8 mouse cellular contexts compared by ENCODE assay signal in the genomic region with DNA sequence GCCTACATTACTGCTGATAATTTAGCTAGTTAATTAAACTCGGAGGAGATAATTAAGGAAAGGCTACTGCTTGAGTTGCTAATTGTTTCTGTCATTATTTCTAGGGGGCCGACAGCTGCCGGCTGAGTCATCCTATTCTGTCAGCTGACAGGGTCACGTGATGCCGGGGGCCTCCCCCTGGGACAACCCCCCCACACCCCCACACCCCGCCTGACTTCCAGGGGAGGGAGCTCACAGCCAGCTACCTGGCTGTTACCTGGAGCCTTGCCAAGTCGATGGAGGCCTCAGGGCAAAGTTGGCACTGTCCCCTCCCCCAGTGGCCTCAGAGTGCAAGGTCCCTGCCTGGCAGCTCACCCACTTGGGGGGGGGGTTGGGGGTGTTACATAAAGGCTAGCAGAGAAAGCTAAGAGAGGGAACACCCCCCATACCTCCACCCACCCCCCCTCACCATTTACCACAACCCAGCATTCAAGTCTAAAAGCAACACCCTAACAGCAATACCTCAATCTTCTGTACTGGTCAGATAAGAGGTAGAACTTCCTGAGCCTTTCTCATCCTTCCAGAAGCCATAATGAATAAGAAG. TPM values are rescaled to one million over a fixed set of nuclear protein-coding genes. Genes with fewer than 3 reads are reported as not detected.
DNase-seq lines count a peak whose midpoint lies in the region; ATAC-seq and TF ChIP-seq lines count a peak whose summit lies in the region.

No protein-coding gene starts in this region.

- H3K27ac ChIP-seq in lung, postnatal 0 days (ENCODE audit: low read length) = no peak overlapping the region
- H3K27ac ChIP-seq in kidney, adult 2 months (ENCODE audit: insufficient read depth, low read depth, low read length) = no peak overlapping the region
- H3K27ac ChIP-seq in neural tube, embryonic 13.5 days (replicated peaks) = no peak overlapping the region

- peak; percentile 43 for DNase-seq in lung, postnatal 0 days (ENCODE audit: low spot score)
- no peak for DNase-seq in lung, postnatal 4 days
- peak; percentile 73 to 81 for DNase-seq in cerebellum, postnatal 14 days
- peak; percentile 95 for DNase-seq in kidney, adult 2 months
- DNase-seq in layer of hippocampus, adult 9-10 months (ENCODE audit: low spot score) = no peak
- DNase-seq in thymus, postnatal 36 days = no peak
- no peak for DNase-seq in spleen, postnatal 14 days (ENCODE audit: low spot score in 2 of 2)

- TF ChIP-seq EP300 in lung, postnatal 0 days (IDR thresholded peaks at IDR 0.05) = no peak

- 28% methylated on average over 7 of the region's 7 CpGs for WGBS in lung, postnatal 0 days
- WGBS in kidney, adult 2 months = 12% methylated on average over 7 of the region's 7 CpGs
- WGBS in neural tube, embryonic 13.5 days = 23% methylated on average over 7 of the region's 7 CpGs

- TF ChIP-seq POLR2A in kidney, adult 2 months (IDR thresholded peaks at IDR 0.05; ENCODE audit: low read depth, low read length) = no peak

- H3K9ac ChIP-seq in lung, postnatal 0 days (replicated peaks; ENCODE audit: low read depth) = no peak overlapping the region
- H3K9ac ChIP-seq in neural tube, embryonic 13.5 days = no peak overlapping the region

- no peaks in the 10 kb centered on the region for H3K27me3 ChIP-seq in lung, postnatal 0 days (replicated peaks; ENCODE audit: insufficient read depth, low read length)
- H3K27me3 ChIP-seq in kidney, adult 2 months (replicated peaks; ENCODE audit: control insufficient read depth, insufficient read depth, low read length) = no peaks in the 10 kb centered on the region
- peaks cover 20% of the 10 kb centered on the region for H3K27me3 ChIP-seq in neural tube, embryonic 13.5 days

- no peaks in the 10 kb centered on the region for H3K4me1 ChIP-seq in lung, postnatal 0 days (ENCODE audit: insufficient read depth, low read depth, low read length)
- H3K4me1 ChIP-seq in kidney, adult 2 months (ENCODE audit: control insufficient read depth, insufficient read depth, low read length) = peaks cover 2% of the 10 kb centered on the region
- H3K4me1 ChIP-seq in neural tube, embryonic 13.5 days (replicated peaks) = peaks cover 16% of the 10 kb centered on the region

- no peak for TF ChIP-seq CTCF in lung, postnatal 0 days (IDR thresholded peaks at IDR 0.05)
- no peak for TF ChIP-seq CTCF in kidney, adult 2 months (conservative IDR thresholded peaks at IDR 0.05; ENCODE audit: insufficient read depth, insufficient read length, low read depth, low read length)

- no peaks in the 10 kb centered on the region for H3K9me3 ChIP-seq in lung, postnatal 0 days (ENCODE audit: low read length)
- no peaks in the 10 kb centered on the region for H3K9me3 ChIP-seq in neural tube, embryonic 13.5 days

- H3K4me3 ChIP-seq in lung, postnatal 0 days (ENCODE audit: low read depth, low read length) = no peak overlapping the region
- H3K4me3 ChIP-seq in kidney, adult 2 months (ENCODE audit: insufficient read depth, low read depth, low read length) = no peak overlapping the region
- no peak overlapping the region for H3K4me3 ChIP-seq in neural tube, embryonic 13.5 days

- ATAC-seq in lung, postnatal 0 days = no peak
- ATAC-seq in neural tube, embryonic 13.5 days (ENCODE audit: low read depth) = 0 out of 2 replicates have a peak, but pooled peaks have one; percentile 10

- H3K36me3 ChIP-seq in lung, postnatal 0 days (ENCODE audit: insufficient read depth, low read length) = no peaks in the 10 kb centered on the region
- no peaks in the 10 kb centered on the region for H3K36me3 ChIP-seq in kidney, adult 2 months (ENCODE audit: control insufficient read depth, insufficient read depth, low read length)
- H3K36me3 ChIP-seq in neural tube, embryonic 13.5 days = no peaks in the 10 kb centered on the region

- no peak overlapping the region; the same call in 1 of the 2 replicates for H3K4me2 ChIP-seq in lung, postnatal 0 days (replicated peaks; ENCODE audit: low read depth, low read length)
- peak overlapping the region; percentile 26; the same call in 1 of the 2 replicates for H3K4me2 ChIP-seq in neural tube, embryonic 13.5 days

RNA-seq across cellular contexts. Expression of gene Micall2, which starts 41.1 kb away (rescaled TPM):
- 2.7 and 3.7 TPM in 2 replicates for polyA plus RNA-seq in lung, postnatal 0 days (2015; fragmentation: Nextera tagmentation; extraction: Ambion mirVana)
- 3.3 and 3.4 TPM in 2 replicates for polyA plus RNA-seq in kidney, adult 2 months (2012; rRNA removed)
- 6.2 and 6.3 TPM in 2 replicates for polyA plus RNA-seq in neural tube, embryonic 13.5 days (2015; fragmentation: Nextera tagmentation; extraction: Ambion mirVana)

Comparison
In these comparisons a context has a peak if more than half of its experiments do, and no peak if none do; other contexts are left out.
1. DNase-seq: peak in lung, postnatal 0 days (single experiment), cerebellum, postnatal 14 days (2 of 2) and kidney, adult 2 months (single experiment); none in lung, postnatal 4 days (0 of 2), layer of hippocampus, adult 9-10 months (single experiment), thymus, postnatal 36 days (0 of 2) and spleen, postnatal 14 days (0 of 2).